Mouse (Mus musculus) C2C12 (cell line): ENCODE measurements at regions not wholly inside any gene's neighbourhood (a gene's known extent, or its start where the extent isn't known, plus 50 kb on each side); places are given as distances from the start of the nearest gene placed in this dataset.

Experiments used
- CTCF ChIP-seq: IDR thresholded peaks from one replicate; pipeline ENCODE4 v1.5.1; 2011; ENCODE audit not compliant: control insufficient read depth, insufficient read depth, insufficient read length
- MAX ChIP-seq: IDR thresholded peaks from one replicate; pipeline ENCODE4 v1.6.1; 2011; ENCODE audit warnings: mild to moderate bottlenecking, control low read depth
- MYOD1 ChIP-seq: IDR thresholded peaks from one replicate; pipeline ENCODE4 v1.6.1; 2011; ENCODE audit warnings: low read depth; ENCODE audit not compliant: control insufficient read depth, insufficient read length
- USF1 ChIP-seq: IDR thresholded peaks from one replicate; pipeline ENCODE4 v1.6.1; 2011; ENCODE audit warnings: low read depth, mild to moderate bottlenecking, control low read depth, moderate library complexity

DNA sequence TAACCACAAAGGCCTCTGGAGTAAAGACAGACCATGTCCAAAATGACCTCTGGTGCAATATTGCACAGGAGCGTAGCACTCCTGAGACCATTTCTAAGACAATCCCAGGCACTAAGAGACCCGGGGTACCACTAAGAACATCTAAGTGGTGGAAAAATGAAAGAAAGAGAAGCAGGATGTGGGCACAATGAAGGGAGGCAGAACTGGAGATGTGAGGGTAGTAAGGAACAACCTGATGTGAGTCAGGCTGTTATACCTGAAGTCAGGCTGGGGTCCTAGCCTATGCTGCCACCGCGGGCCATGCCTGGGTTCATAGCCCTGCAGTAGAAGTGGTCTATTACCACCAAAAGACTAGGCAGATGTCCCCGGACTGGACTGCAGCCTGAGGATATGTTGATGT, 1051.4 kb downstream of the Gsdmc2 start:
- TF ChIP-seq CTCF = no peak
- no peak for TF ChIP-seq USF1
- TF ChIP-seq MYOD1 = no peak
- TF ChIP-seq MAX = no peak
